ENCODE assay signal across 19 mouse cellular contexts in genomic region chr17:82929511-82929910, GRCm38 (mm10).
DNase-seq lines count a peak whose midpoint lies in the region; ATAC-seq lines count a peak whose summit lies in the region.
"Had no signal": no experiment of that assay in that cellular context is flagged by ENCODE, and none has a peak within 500 bp of the region (broad histone marks: within the 10 kb centered on the region; RNA-seq: fewer than 3 reads in every experiment).

No protein-coding gene starts in this region.

- no peak overlapping the region for H3K9ac ChIP-seq in hindbrain, embryonic 15.5 days
- no peak overlapping the region for H3K9ac ChIP-seq in hindbrain, embryonic 12.5 days
- H3K9ac ChIP-seq in forebrain, embryonic 13.5 days = no peak overlapping the region
- H3K9ac ChIP-seq in midbrain, embryonic 14.5 days (replicated peaks; ENCODE audit: low read length) = no peak overlapping the region
- H3K9ac ChIP-seq: embryonic facial prominence, embryonic 13.5 days; limb, embryonic 12.5 days; liver, embryonic 13.5 days; lung, embryonic 14.5 days had no signal

- H3K27me3 ChIP-seq in hindbrain, embryonic 15.5 days = no peaks in the 10 kb centered on the region
- no peaks in the 10 kb centered on the region for H3K27me3 ChIP-seq in hindbrain, embryonic 12.5 days
- no peaks in the 10 kb centered on the region for H3K27me3 ChIP-seq in forebrain, embryonic 13.5 days
- no peaks in the 10 kb centered on the region for H3K27me3 ChIP-seq in midbrain, embryonic 14.5 days (ENCODE audit: control insufficient read depth, insufficient read depth, low read length)
- H3K27me3 ChIP-seq: embryonic facial prominence, embryonic 13.5 days; limb, embryonic 12.5 days; liver, embryonic 13.5 days had no signal

- 26% methylated on average over 3 of the region's 3 CpGs for WGBS in hindbrain, embryonic 15.5 days
- 73% methylated on average over 3 of the region's 3 CpGs for WGBS in hindbrain, embryonic 12.5 days
- 20% methylated on average over 3 of the region's 3 CpGs for WGBS in forebrain, embryonic 13.5 days
- 57% methylated on average over 3 of the region's 3 CpGs for WGBS in midbrain, embryonic 14.5 days

- no peaks in the 10 kb centered on the region for H3K9me3 ChIP-seq in hindbrain, embryonic 15.5 days
- no peaks in the 10 kb centered on the region for H3K9me3 ChIP-seq in hindbrain, embryonic 12.5 days (replicated peaks)
- no peaks in the 10 kb centered on the region for H3K9me3 ChIP-seq in forebrain, embryonic 13.5 days (replicated peaks)
- H3K9me3 ChIP-seq in midbrain, embryonic 14.5 days (ENCODE audit: control insufficient read depth, low read length) = no peaks in the 10 kb centered on the region
- H3K9me3 ChIP-seq: embryonic facial prominence, embryonic 13.5 days; limb, embryonic 12.5 days; liver, embryonic 13.5 days had no signal

- H3K4me1 ChIP-seq in hindbrain, embryonic 15.5 days (replicated peaks) = peaks cover 6% of the 10 kb centered on the region; the same call in 1 of the 2 replicates
- H3K4me1 ChIP-seq in hindbrain, embryonic 12.5 days = no peaks in the 10 kb centered on the region
- H3K4me1 ChIP-seq in forebrain, embryonic 13.5 days = peaks cover 7% of the 10 kb centered on the region
- no peaks in the 10 kb centered on the region for H3K4me1 ChIP-seq in midbrain, embryonic 14.5 days (ENCODE audit: control insufficient read depth, insufficient read depth, low read length)
- H3K4me1 ChIP-seq: embryonic facial prominence, embryonic 13.5 days; limb, embryonic 12.5 days; liver, embryonic 13.5 days had no signal

- DNase-seq in brain, adult 2 months (ENCODE audit: low read depth, low spot score) = peak; percentile 39
- peak; percentile 51 for DNase-seq in midbrain, embryonic 14.5 days
- DNase-seq in kidney, adult 11 months = no peak
- DNase-seq: B cell, adult 2 months; cerebellum, adult 11 months; cerebellum, postnatal 14 days; gastrocnemius, postnatal 25 days; kidney, adult 2 months; kidney, postnatal 25 days; liver, embryonic 13.5 days; lung, embryonic 14.5 days; lung, postnatal 4 days had no signal

- no peak overlapping the region for H3K4me3 ChIP-seq in hindbrain, embryonic 15.5 days
- H3K4me3 ChIP-seq in hindbrain, embryonic 12.5 days = no peak overlapping the region
- no peak overlapping the region for H3K4me3 ChIP-seq in forebrain, embryonic 13.5 days
- H3K4me3 ChIP-seq in midbrain, embryonic 14.5 days (replicated peaks; ENCODE audit: low read depth, low read length) = no peak overlapping the region
- H3K4me3 ChIP-seq: embryonic facial prominence, embryonic 13.5 days; limb, embryonic 12.5 days; liver, embryonic 13.5 days had no signal

- peak; percentile 56 for ATAC-seq in hindbrain, embryonic 15.5 days (ENCODE audit: low FRiP score, low read depth)
- ATAC-seq in hindbrain, embryonic 12.5 days (ENCODE audit: low FRiP score) = no peak
- ATAC-seq in forebrain, embryonic 13.5 days = peak; percentile 85
- ATAC-seq in midbrain, embryonic 14.5 days (ENCODE audit: low FRiP score, low TSS enrichment) = no peak
- no peak for ATAC-seq in megakaryocyte-erythroid progenitor cell, adult 5-6 weeks (replicated peaks; ENCODE audit: low FRiP score, low TSS enrichment, poor library complexity, severe bottlenecking)

- no peak overlapping the region for H3K4me2 ChIP-seq in hindbrain, embryonic 15.5 days
- no peak overlapping the region for H3K4me2 ChIP-seq in hindbrain, embryonic 12.5 days (replicated peaks)
- H3K4me2 ChIP-seq in forebrain, embryonic 13.5 days = no peak overlapping the region
- H3K4me2 ChIP-seq in midbrain, embryonic 14.5 days (ENCODE audit: low read length) = no peak overlapping the region
- H3K4me2 ChIP-seq: embryonic facial prominence, embryonic 13.5 days; limb, embryonic 12.5 days; liver, embryonic 13.5 days; lung, embryonic 14.5 days had no signal

- no peaks in the 10 kb centered on the region for H3K36me3 ChIP-seq in hindbrain, embryonic 15.5 days
- H3K36me3 ChIP-seq in hindbrain, embryonic 12.5 days = no peaks in the 10 kb centered on the region
- H3K36me3 ChIP-seq in forebrain, embryonic 13.5 days (ENCODE audit: poor library complexity, severe bottlenecking) = no peaks in the 10 kb centered on the region
- no peaks in the 10 kb centered on the region for H3K36me3 ChIP-seq in midbrain, embryonic 14.5 days (ENCODE audit: control insufficient read depth, insufficient read depth, low read length)
- H3K36me3 ChIP-seq: embryonic facial prominence, embryonic 13.5 days; limb, embryonic 12.5 days; liver, embryonic 13.5 days had no signal

- peak overlapping the region; percentile 15 for H3K27ac ChIP-seq in hindbrain, embryonic 15.5 days (replicated peaks)
- H3K27ac ChIP-seq in hindbrain, embryonic 12.5 days = no peak overlapping the region
- no peak overlapping the region for H3K27ac ChIP-seq in forebrain, embryonic 13.5 days
- no peak overlapping the region for H3K27ac ChIP-seq in midbrain, embryonic 14.5 days (replicated peaks; ENCODE audit: low read depth, low read length)
- H3K27ac ChIP-seq: embryonic facial prominence, embryonic 13.5 days; limb, embryonic 12.5 days; liver, embryonic 13.5 days; stomach, postnatal 0 days had no signal

Comparison
In these comparisons a context has a peak if more than half of its experiments do, and no peak if none do; other contexts are left out.
1. ATAC-seq: peak in hindbrain, embryonic 15.5 days (single experiment) and forebrain, embryonic 13.5 days (single experiment); none in hindbrain, embryonic 12.5 days (single experiment), midbrain, embryonic 14.5 days (single experiment) and megakaryocyte-erythroid progenitor cell, adult 5-6 weeks (single experiment).